Mouse (Mus musculus): ENCODE results near the gene Abi1. TPM values are rescaled to one million over a fixed set of nuclear protein-coding genes. Genes with fewer than 3 reads are reported as not detected.
"Not testable (repeated sequence)": the region's sequence is repeated elsewhere in the genome, so short reads cannot be mapped to it uniquely, and the experiment has no call there.

Abi1 gene
- polyA plus RNA-seq, 1 experiment from 2014 or later = 51.8 TPM

GRCm38 (mm10) chr2:23028826-23029225 lies 11.2 kb downstream of the Abi1 start:
- Histone ChIP-seq H3K36me3 (0 out of 2 replicates have a peak, but pooled peaks cover 3% of the 10 kb centered on the region), H3K9ac (no peak overlapping the region), H3K27me3 (no peaks in the 10 kb centered on the region), H3K4me2 (replicated peaks) (no peak overlapping the region), H3K27ac (replicated peaks) (no peak overlapping the region), H3K4me3 (replicated peaks) (no peak overlapping the region), H3K9me3 (replicated peaks) (no peaks in the 10 kb centered on the region), H3K4me1 (no peaks in the 10 kb centered on the region)
- WGBS = 88% methylated on average over 4 of the region's 4 CpGs
- ATAC-seq (ENCODE audit: insufficient number of reproducible peaks, low FRiP score, low TSS enrichment, low read depth) = no peak

- Histone ChIP-seq H3K9me3 (replicated peaks) (no peaks in the 10 kb centered on the region), H3K36me3 (0 out of 2 replicates have a peak, but pooled peaks cover 3% of the 10 kb centered on the region), H3K27me3 (no peaks in the 10 kb centered on the region), H3K4me3 (replicated peaks) (no peak overlapping the region), H3K4me1 (0 out of 2 replicates have a peak, but pooled peaks cover 3% of the 10 kb centered on the region), H3K4me2 (replicated peaks) (no peak overlapping the region), H3K9ac (no peak overlapping the region), H3K27ac (replicated peaks) (no peak overlapping the region)
- WGBS = 87% methylated on average over 1 of the region's 1 CpGs
- no peak for ATAC-seq (ENCODE audit: insufficient number of reproducible peaks, low FRiP score, low TSS enrichment, low read depth)
Observed at GRCm38 (mm10) chr2:23026379-23026778, 13.7 kb downstream of the Abi1 start.

GRCm38 (mm10) chr2:23023714-23024282 lies 16.2 kb downstream of the Abi1 start:
- H3K4me1 ChIP-seq = 0 out of 2 replicates have a peak, but pooled peaks cover 3% of the 10 kb centered on the region

GRCm38 (mm10) chr2:23023023-23023422 lies 17.0 kb downstream of the Abi1 start:
- H3K4me1 ChIP-seq = 0 out of 2 replicates have a peak, but pooled peaks cover 3% of the 10 kb centered on the region
- WGBS = 88% methylated on average over 3 of the region's 3 CpGs
- ATAC-seq (ENCODE audit: insufficient number of reproducible peaks, low FRiP score, low TSS enrichment, low read depth) = no peak
- H3K27me3 ChIP-seq = no peaks in the 10 kb centered on the region
- H3K4me2 ChIP-seq (replicated peaks) = no peak overlapping the region
- 0 out of 2 replicates have a peak, but pooled peaks cover 5% of the 10 kb centered on the region for H3K36me3 ChIP-seq
- no peak overlapping the region for H3K9ac ChIP-seq
- H3K27ac ChIP-seq (replicated peaks) = no peak overlapping the region
- H3K9me3 ChIP-seq (replicated peaks) = no peaks in the 10 kb centered on the region
- no peak overlapping the region for H3K4me3 ChIP-seq (replicated peaks)

More at GRCm38 (mm10) chr2:23023714-23024282, 16.2 kb downstream of the Abi1 start:
- no peaks in the 10 kb centered on the region for H3K9me3 ChIP-seq (replicated peaks)
- no peak overlapping the region for H3K9ac ChIP-seq
- 90% methylated on average over 4 of the region's 4 CpGs for WGBS
- no peak for ATAC-seq (ENCODE audit: insufficient number of reproducible peaks, low FRiP score, low TSS enrichment, low read depth)
- 0 out of 2 replicates have a peak, but pooled peaks cover 5% of the 10 kb centered on the region for H3K36me3 ChIP-seq
- no peak overlapping the region for H3K4me2 ChIP-seq (replicated peaks)
- H3K27me3 ChIP-seq = no peaks in the 10 kb centered on the region
- H3K4me3 ChIP-seq (replicated peaks) = no peak overlapping the region
- no peak overlapping the region for H3K27ac ChIP-seq (replicated peaks)

GRCm38 (mm10) chr2:23021721-23022120 lies 18.3 kb downstream of the Abi1 start:
- Histone ChIP-seq H3K9ac (no peak overlapping the region), H3K4me1 (0 out of 2 replicates have a peak, but pooled peaks cover 3% of the 10 kb centered on the region), H3K4me3 (replicated peaks) (no peak overlapping the region), H3K9me3 (replicated peaks) (no peaks in the 10 kb centered on the region), H3K4me2 (replicated peaks) (no peak overlapping the region), H3K36me3 (0 out of 2 replicates have a peak, but pooled peaks cover 5% of the 10 kb centered on the region), H3K27me3 (no peaks in the 10 kb centered on the region), H3K27ac (replicated peaks) (no peak overlapping the region)
- 62% methylated on average over 4 of the region's 4 CpGs for WGBS
- no peak for ATAC-seq (ENCODE audit: insufficient number of reproducible peaks, low FRiP score, low TSS enrichment, low read depth)

- Histone ChIP-seq H3K4me3 (replicated peaks) (no peak overlapping the region), H3K9ac (no peak overlapping the region), H3K27me3 (no peaks in the 10 kb centered on the region), H3K9me3 (replicated peaks) (no peaks in the 10 kb centered on the region), H3K27ac (replicated peaks) (no peak overlapping the region), H3K4me2 (replicated peaks) (no peak overlapping the region), H3K36me3 (0 out of 2 replicates have a peak, but pooled peaks cover 5% of the 10 kb centered on the region), H3K4me1 (0 out of 2 replicates have a peak, but pooled peaks cover 3% of the 10 kb centered on the region)
- no peak for ATAC-seq (ENCODE audit: insufficient number of reproducible peaks, low FRiP score, low TSS enrichment, low read depth)
- WGBS = 83% methylated on average over 4 of the region's 4 CpGs
Observed at GRCm38 (mm10) chr2:23021320-23021719, 18.7 kb downstream of the Abi1 start.

- Histone ChIP-seq H3K36me3 (0 out of 2 replicates have a peak, but pooled peaks cover 5% of the 10 kb centered on the region), H3K27me3 (no peaks in the 10 kb centered on the region), H3K4me2 (replicated peaks) (no peak overlapping the region), H3K4me3 (replicated peaks) (no peak overlapping the region), H3K4me1 (peaks cover 15% of the 10 kb centered on the region; the same call in 1 of the 2 replicates), H3K9ac (no peak overlapping the region), H3K9me3 (replicated peaks) (no peaks in the 10 kb centered on the region), H3K27ac (replicated peaks) (no peak overlapping the region)
- no peak for ATAC-seq (ENCODE audit: insufficient number of reproducible peaks, low FRiP score, low TSS enrichment, low read depth)
- 89% methylated on average over 2 of the region's 2 CpGs for WGBS
Observed at GRCm38 (mm10) chr2:23019170-23019569, 20.9 kb downstream of the Abi1 start.

GRCm38 (mm10) chr2:23016121-23016520 lies 23.9 kb downstream of the Abi1 start:
- no peak for ATAC-seq (ENCODE audit: insufficient number of reproducible peaks, low FRiP score, low TSS enrichment, low read depth)
- WGBS = 78% methylated on average over 3 of the region's 3 CpGs
- H3K27ac ChIP-seq (replicated peaks) = no peak overlapping the region
- H3K4me2 ChIP-seq (replicated peaks) = no peak overlapping the region
- H3K36me3 ChIP-seq = 0 out of 2 replicates have a peak, but pooled peaks cover 5% of the 10 kb centered on the region
- no peak overlapping the region for H3K4me3 ChIP-seq (replicated peaks)
- no peaks in the 10 kb centered on the region for H3K9me3 ChIP-seq (replicated peaks)
- no peak overlapping the region for H3K9ac ChIP-seq
- no peaks in the 10 kb centered on the region for H3K27me3 ChIP-seq
- H3K4me1 ChIP-seq = peaks cover 11% of the 10 kb centered on the region; the same call in 1 of the 2 replicates

GRCm38 (mm10) chr2:23015335-23015734 lies 24.7 kb downstream of the Abi1 start:
- H3K27me3 ChIP-seq = no peaks in the 10 kb centered on the region
- ATAC-seq (ENCODE audit: insufficient number of reproducible peaks, low FRiP score, low TSS enrichment, low read depth) = no peak
- H3K9ac ChIP-seq = no peak overlapping the region
- no peak overlapping the region for H3K4me2 ChIP-seq (replicated peaks)
- WGBS = 35% methylated on average over 18 of the region's 18 CpGs
- no peak overlapping the region for H3K4me3 ChIP-seq (replicated peaks)
- no peaks in the 10 kb centered on the region for H3K9me3 ChIP-seq (replicated peaks)
- H3K36me3 ChIP-seq = 0 out of 2 replicates have a peak, but pooled peaks cover 5% of the 10 kb centered on the region
- peaks cover 11% of the 10 kb centered on the region; the same call in 1 of the 2 replicates for H3K4me1 ChIP-seq
- no peak overlapping the region for H3K27ac ChIP-seq (replicated peaks)

- not testable (repeated sequence) for H3K9ac ChIP-seq; H3K4me2 ChIP-seq (replicated peaks); H3K9me3 ChIP-seq (replicated peaks); H3K4me3 ChIP-seq (replicated peaks); H3K27ac ChIP-seq (replicated peaks); ATAC-seq (ENCODE audit: insufficient number of reproducible peaks, low FRiP score, low TSS enrichment, low read depth); H3K36me3 ChIP-seq; H3K27me3 ChIP-seq
- H3K4me1 ChIP-seq = peaks cover 11% of the 10 kb centered on the region; the same call in 1 of the 2 replicates
- WGBS = 63% methylated on average over 3 of the region's 3 CpGs
Observed at GRCm38 (mm10) chr2:23014935-23015334, 25.1 kb downstream of the Abi1 start.

- Histone ChIP-seq H3K27me3 (no peaks in the 10 kb centered on the region), H3K9me3 (replicated peaks) (no peaks in the 10 kb centered on the region), H3K4me2 (replicated peaks) (no peak overlapping the region), H3K36me3 (0 out of 2 replicates have a peak, but pooled peaks cover 3% of the 10 kb centered on the region), H3K9ac (no peak overlapping the region), H3K4me1 (0 out of 2 replicates have a peak, but pooled peaks cover 4% of the 10 kb centered on the region), H3K27ac (replicated peaks) (no peak overlapping the region), H3K4me3 (replicated peaks) (no peak overlapping the region)
- whole genome bisulfite sequencing = 85% methylated on average over 1 of the region's 1 CpGs
- ATAC-seq (ENCODE audit: insufficient number of reproducible peaks, low FRiP score, low TSS enrichment, low read depth) = no peak
Observed at GRCm38 (mm10) chr2:23008256-23008655, 31.8 kb downstream of the Abi1 start.
